Mouse (Mus musculus) intestine, postnatal 0 days (tissue): ENCODE measurements around the gene Slc22a23. TPM values are rescaled to one million over a fixed set of nuclear protein-coding genes. Genes with fewer than 3 reads are reported as not detected.

Experiments
- ATAC-seq: fragments of 200-750 bp; cut with Nextera tagmentation; 2 replicates; pipeline ENCODE4 v1.8.0; 2017; ENCODE audit warnings: mild to moderate bottlenecking, moderate TSS enrichment, moderate library complexity
- H3K27ac ChIP-seq: fragments of 300-500 bp; sonication (generic); 2 replicates; pipeline ENCODE4 v1.5.1; 2014; ENCODE audit warnings: mild to moderate bottlenecking, low read depth, low read length, moderate library complexity
- H3K27me3 ChIP-seq: fragments of 300-500 bp; sonication (generic); replicated peaks from 2 replicates; pipeline ENCODE4 v1.6.1; 2014; ENCODE audit warnings: low read length, mixed read lengths; ENCODE audit not compliant: control insufficient read depth, insufficient read depth
- H3K36me3 ChIP-seq: fragments of 300-500 bp; sonication (generic); 2 replicates; pipeline ENCODE4 v1.6.1; 2014; ENCODE audit warnings: mild to moderate bottlenecking, moderate library complexity; ENCODE audit not compliant: control insufficient read depth, insufficient read depth
- H3K4me1 ChIP-seq: fragments of 300-500 bp; sonication (generic); replicated peaks from 2 replicates; pipeline ENCODE4 v1.6.1; 2014; ENCODE audit warnings: antibody characterized with exemption, low read length, mixed read lengths; ENCODE audit not compliant: control insufficient read depth, insufficient read depth
- H3K4me2 ChIP-seq: fragments of 300-500 bp; sonication (generic); replicated peaks from 2 replicates; pipeline ENCODE4 v1.6.1; 2014; ENCODE audit warnings: low read depth, mild to moderate bottlenecking, moderate library complexity
- H3K4me3 ChIP-seq: fragments of 300-500 bp; sonication (generic); 2 replicates; pipeline ENCODE4 v1.5.1; 2014; ENCODE audit warnings: low read depth, low read length
- H3K9ac ChIP-seq: fragments of 300-500 bp; sonication (generic); 2 replicates; pipeline ENCODE4 v1.6.1; 2014; ENCODE audit warnings: mild to moderate bottlenecking, low read depth, low read length
- H3K9me3 ChIP-seq: fragments of 300-500 bp; sonication (generic); 2 replicates; pipeline ENCODE4 v1.6.1; 2016; ENCODE audit warnings: mixed run types; ENCODE audit not compliant: control insufficient read depth
- CTCF ChIP-seq: sonication (generic); IDR thresholded peaks from 2 replicates; pipeline ENCODE4 v1.5.1; 2016; ENCODE audit warnings: low read depth, mild to moderate bottlenecking, control low read depth, antibody characterized with exemption, moderate library complexity
- WGBS: fragments of 180-500 bp; shearing (Covaris S2); extraction: QIAGEN DNeasy Blood & Tissue Kit; methylation state at CpG from one replicate; pipeline ENCODE4 v1.1.7; 2014; 5-methylcytosine and 5-hydroxymethylcytosine counted together
- polyA plus RNA-seq: library from polyadenylated mRNA; unstranded; fragments of >200 nt; fragmentation: Nextera tagmentation; extraction: Ambion mirVana; gene quantifications from 2 replicates; pipeline ENCODE4 v1.2.1, GENCODE M21; 2015

Slc22a23 gene
- polyA plus RNA-seq, 1 experiment from 2014 or later: 3.4 TPM

- no peak for TF ChIP-seq CTCF
- peaks cover 3% of the 10 kb centered on the region for H3K4me1 ChIP-seq
These were observed 80.5 kb downstream of the Slc22a23 start for GRCm38 (mm10) chr13:34264508-34264907.

GRCm38 (mm10) chr13:34258765-34259164 lies 86.2 kb downstream of the Slc22a23 start:
- H3K4me1 ChIP-seq: peaks cover 14% of the 10 kb centered on the region
- WGBS: 85% methylated on average over 3 of the region's 3 CpGs
- no peak overlapping the region for H3K9ac ChIP-seq
- no peak overlapping the region for H3K4me2 ChIP-seq
- no peak overlapping the region for H3K27ac ChIP-seq
- H3K9me3 ChIP-seq: no peaks in the 10 kb centered on the region
- no peak overlapping the region for H3K4me3 ChIP-seq
- H3K36me3 ChIP-seq: no peaks in the 10 kb centered on the region
- no peak for ATAC-seq
- H3K27me3 ChIP-seq: no peaks in the 10 kb centered on the region
- TF ChIP-seq CTCF: no peak

More at GRCm38 (mm10) chr13:34264508-34264907, 80.5 kb downstream of the Slc22a23 start:
- Histone ChIP-seq H3K4me3 (no peak overlapping the region), H3K27ac (no peak overlapping the region), H3K9me3 (no peaks in the 10 kb centered on the region), H3K36me3 (no peaks in the 10 kb centered on the region), H3K9ac (no peak overlapping the region), H3K4me2 (no peak overlapping the region), H3K27me3 (no peaks in the 10 kb centered on the region)
- no peak for ATAC-seq
- WGBS: 82% methylated on average over 2 of the region's 2 CpGs

GRCm38 (mm10) chr13:34257177-34257576 lies 87.8 kb downstream of the Slc22a23 start:
- Histone ChIP-seq H3K4me3 (no peak overlapping the region), H3K27me3 (no peaks in the 10 kb centered on the region), H3K9me3 (no peaks in the 10 kb centered on the region), H3K27ac (no peak overlapping the region), H3K9ac (no peak overlapping the region), H3K4me1 (peaks cover 14% of the 10 kb centered on the region), H3K4me2 (no peak overlapping the region), H3K36me3 (no peaks in the 10 kb centered on the region)
- no peak for ATAC-seq
- no peak for TF ChIP-seq CTCF
- WGBS: 72% methylated on average over 7 of the region's 7 CpGs

- peak; percentile 50 for ATAC-seq
- H3K9me3 ChIP-seq: no peaks in the 10 kb centered on the region
- H3K4me1 ChIP-seq: peaks cover 14% of the 10 kb centered on the region
- no peak overlapping the region for H3K9ac ChIP-seq
- no peak for TF ChIP-seq CTCF
- H3K4me3 ChIP-seq: no peak overlapping the region
- no peak overlapping the region for H3K4me2 ChIP-seq
- no peaks in the 10 kb centered on the region for H3K36me3 ChIP-seq
- no peaks in the 10 kb centered on the region for H3K27me3 ChIP-seq
- WGBS: 51% methylated on average over 2 of the region's 2 CpGs
- no peak overlapping the region; the same call in 1 of the 2 replicates for H3K27ac ChIP-seq
These were observed 88.3 kb downstream of the Slc22a23 start for GRCm38 (mm10) chr13:34256676-34257075.

GRCm38 (mm10) chr13:34255297-34255696 lies 89.7 kb downstream of the Slc22a23 start:
- H3K27me3 ChIP-seq: no peaks in the 10 kb centered on the region
- TF ChIP-seq CTCF: no peak
- H3K4me2 ChIP-seq: no peak overlapping the region
- ATAC-seq: peak; percentile 74
- H3K4me1 ChIP-seq: peaks cover 14% of the 10 kb centered on the region
- H3K9me3 ChIP-seq: no peaks in the 10 kb centered on the region
- 30% methylated on average over 3 of the region's 3 CpGs for WGBS
- H3K27ac ChIP-seq: peak overlapping the region; percentile 30; the same call in 1 of the 2 replicates
- H3K9ac ChIP-seq: no peak overlapping the region
- H3K4me3 ChIP-seq: no peak overlapping the region
- no peaks in the 10 kb centered on the region for H3K36me3 ChIP-seq

- peak; percentile 94 for ATAC-seq
- H3K4me1 ChIP-seq: peaks cover 14% of the 10 kb centered on the region
- H3K27me3 ChIP-seq: no peaks in the 10 kb centered on the region
- H3K4me2 ChIP-seq: no peak overlapping the region; the same call in 1 of the 2 replicates
- H3K9me3 ChIP-seq: no peaks in the 10 kb centered on the region
- H3K36me3 ChIP-seq: no peaks in the 10 kb centered on the region
- H3K4me3 ChIP-seq: no peak overlapping the region
- no peak overlapping the region for H3K9ac ChIP-seq
- TF ChIP-seq CTCF: no peak
- WGBS: 20% methylated on average over 5 of the region's 5 CpGs
- peak overlapping the region; percentile 71 for H3K27ac ChIP-seq
These were observed 90.3 kb downstream of the Slc22a23 start for GRCm38 (mm10) chr13:34254691-34255090.

- no peaks in the 10 kb centered on the region for H3K9me3 ChIP-seq
- peaks cover 14% of the 10 kb centered on the region for H3K4me1 ChIP-seq
- no peak for ATAC-seq
- no peak overlapping the region; the same call in 1 of the 2 replicates for H3K9ac ChIP-seq
- TF ChIP-seq CTCF: no peak
- no peaks in the 10 kb centered on the region for H3K36me3 ChIP-seq
- 95% methylated on average over 3 of the region's 3 CpGs for WGBS
- H3K4me2 ChIP-seq: no peak overlapping the region
- no peak overlapping the region for H3K4me3 ChIP-seq
- peak overlapping the region; percentile 71; the same call in 1 of the 2 replicates for H3K27ac ChIP-seq
- H3K27me3 ChIP-seq: no peaks in the 10 kb centered on the region
These were observed 91.2 kb downstream of the Slc22a23 start for GRCm38 (mm10) chr13:34253736-34254135.
